Mouse (Mus musculus) lung, postnatal 25 days (tissue): ENCODE data around the gene 9930021J03Rik.

Source experiments
- DNase-seq: peaks from one replicate; pipeline ENCODE4 v3.0.0; 2022; ENCODE audit warnings: low spot score

9930021J03Rik gene

DNA sequence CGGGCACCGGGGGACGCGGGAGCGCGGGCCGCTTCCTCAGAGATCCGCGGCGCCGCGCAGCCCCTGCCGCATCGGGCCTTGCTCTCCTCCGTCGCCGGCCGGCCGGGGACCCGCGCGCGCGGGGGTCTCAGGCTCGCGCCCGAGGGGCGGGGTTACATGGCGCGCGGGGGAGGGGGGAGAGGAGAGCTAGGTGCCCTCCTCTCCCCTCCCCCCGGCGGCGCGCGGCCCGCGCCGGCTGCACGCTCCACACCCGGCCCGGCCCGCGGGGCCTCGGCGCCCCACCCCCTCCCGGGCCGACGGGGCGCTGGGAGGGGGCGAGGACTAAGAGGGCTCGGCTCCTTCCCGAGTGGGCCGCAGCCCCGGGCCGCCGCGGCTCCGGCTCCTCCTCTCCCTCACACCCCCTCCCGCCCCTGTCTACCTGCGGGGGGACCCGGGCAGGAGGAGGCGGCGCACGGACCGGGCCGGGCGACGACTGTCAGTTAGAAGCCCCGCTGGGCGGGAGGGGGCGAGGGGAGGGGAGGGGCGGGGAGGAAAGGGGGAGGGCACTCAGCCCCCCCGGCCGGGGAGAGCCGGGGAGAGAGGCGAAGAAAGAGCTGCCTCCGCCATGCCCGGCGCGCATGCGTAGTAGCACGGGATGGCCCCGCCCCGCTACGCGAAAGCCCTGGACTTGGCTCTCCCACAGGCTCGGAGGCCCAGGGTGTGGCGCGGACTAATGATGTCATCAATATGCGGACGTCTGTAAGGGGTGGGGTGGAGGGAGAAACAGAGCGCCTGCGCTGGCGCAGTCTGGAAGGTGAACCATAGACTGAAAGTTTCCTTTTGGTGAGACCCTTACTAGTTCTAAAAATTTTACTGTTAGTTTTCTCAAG lies at the start of gene 9930021J03Rik:
Gene 9930021J03Rik (minus strand): TSS at position 73 of the 869 bp plus-strand sequence.
- peak; percentile 99 for DNase-seq

DNA sequence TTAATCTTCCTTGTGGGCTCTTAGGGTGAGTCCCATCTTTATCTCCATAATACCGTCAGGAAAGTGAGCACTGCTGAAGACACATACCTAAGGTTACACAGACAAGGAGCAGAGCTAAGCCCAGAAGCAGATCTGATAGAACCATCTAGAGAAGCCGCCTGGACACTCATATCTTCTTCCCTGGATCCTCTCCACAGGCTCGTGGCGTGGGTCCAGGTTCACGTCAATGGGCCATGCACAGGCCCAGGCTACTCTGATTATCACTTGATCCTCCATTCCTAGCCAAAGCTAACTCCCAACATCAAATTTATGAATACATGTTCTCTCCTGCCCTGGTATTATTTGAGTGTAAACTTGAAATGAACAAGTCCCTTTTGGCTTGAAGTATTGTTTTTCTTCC lies 47.9 kb upstream of the 9930021J03Rik start:
- DNase-seq: no peak

DNA sequence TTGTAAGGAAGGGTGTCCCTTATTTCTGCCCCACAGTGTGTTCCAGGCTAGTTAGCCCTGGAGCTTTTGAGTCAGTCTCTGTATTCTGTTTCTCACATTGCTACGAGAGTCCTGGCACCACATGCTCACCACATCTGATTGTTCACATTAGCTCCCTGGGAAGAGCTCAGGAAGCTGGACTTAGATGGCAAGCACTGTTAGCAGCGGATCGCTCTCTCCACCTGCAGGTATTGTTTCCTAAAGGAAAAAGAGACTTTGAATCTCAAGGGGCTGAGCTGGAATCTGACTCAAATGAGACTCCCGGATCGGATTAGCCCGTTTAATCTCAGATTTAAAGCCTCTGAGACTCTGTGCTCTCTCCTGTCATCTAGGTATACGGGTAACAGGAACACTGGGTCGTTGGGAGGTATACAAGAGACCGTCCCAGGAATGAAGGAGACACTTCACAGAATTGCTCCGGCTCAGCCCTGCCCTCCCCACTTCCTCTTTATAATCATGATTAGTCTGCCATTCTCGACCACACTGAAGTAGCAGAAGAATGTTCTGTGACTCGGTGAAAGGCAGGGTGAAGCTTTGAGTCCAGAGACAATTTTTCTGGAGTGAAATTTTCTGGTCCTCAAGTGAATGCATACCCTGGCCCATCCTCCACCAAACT lies 45.4 kb upstream of the 9930021J03Rik start:
- DNase-seq: no peak

DNA sequence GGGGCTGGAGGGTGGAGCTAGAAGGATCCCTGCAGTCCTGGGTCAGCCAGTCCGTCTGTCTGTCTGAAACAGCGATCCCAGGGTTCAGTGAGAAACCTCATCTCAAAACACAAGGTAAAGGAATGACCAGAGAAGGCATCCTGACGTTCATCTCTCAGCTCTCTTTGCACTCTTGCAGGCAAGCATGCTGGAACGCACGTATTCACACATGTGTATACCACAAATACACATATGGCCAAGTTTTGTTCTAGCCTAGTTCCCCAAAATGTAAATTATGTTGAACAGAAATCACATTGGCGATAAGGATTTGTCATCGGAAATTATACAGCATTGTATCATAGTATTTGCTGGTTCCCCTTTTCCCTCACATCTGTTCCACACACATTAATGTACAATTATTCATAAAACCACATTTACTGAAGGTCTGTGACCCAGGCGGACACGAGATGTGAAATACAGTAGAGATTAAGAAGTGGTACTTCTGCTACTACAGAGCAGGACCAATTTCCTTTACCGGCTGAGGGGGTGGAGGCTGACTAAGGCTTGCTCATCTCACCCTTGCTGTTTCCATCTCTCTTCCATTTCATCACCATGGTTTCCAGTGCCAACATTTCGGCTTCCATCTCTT lies 44.2 kb upstream of the 9930021J03Rik start:
- DNase-seq: no peak

DNA sequence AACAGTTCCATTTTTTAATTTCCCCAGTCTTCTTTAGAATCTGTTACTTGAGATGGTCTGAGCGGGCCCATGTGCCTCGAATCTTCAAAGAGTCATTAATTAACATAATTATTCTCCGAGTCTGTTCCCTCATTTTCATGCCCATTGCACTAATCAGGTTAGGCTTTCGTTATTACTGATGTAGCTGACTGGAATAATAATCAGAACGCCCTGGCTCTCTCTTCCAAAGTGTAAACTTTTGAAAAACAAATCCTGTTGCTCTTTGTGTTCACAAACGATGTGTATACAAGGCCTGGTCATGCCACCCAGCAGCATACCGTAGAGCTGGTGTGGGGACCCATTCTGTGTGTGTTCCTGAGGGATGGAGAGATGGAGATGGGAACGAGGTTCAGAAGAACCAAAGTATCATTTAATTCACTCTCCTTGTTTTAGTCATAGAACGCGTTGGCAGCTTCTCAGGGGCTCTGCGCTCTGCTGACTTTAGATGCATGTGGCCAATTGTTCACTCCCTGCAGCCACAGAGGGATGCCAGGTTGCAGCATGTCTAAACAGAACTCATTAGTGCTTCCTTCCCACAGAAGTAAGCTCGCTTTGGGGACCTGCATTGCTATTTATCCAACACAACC lies 38.4 kb upstream of the 9930021J03Rik start:
- no peak for DNase-seq

DNA sequence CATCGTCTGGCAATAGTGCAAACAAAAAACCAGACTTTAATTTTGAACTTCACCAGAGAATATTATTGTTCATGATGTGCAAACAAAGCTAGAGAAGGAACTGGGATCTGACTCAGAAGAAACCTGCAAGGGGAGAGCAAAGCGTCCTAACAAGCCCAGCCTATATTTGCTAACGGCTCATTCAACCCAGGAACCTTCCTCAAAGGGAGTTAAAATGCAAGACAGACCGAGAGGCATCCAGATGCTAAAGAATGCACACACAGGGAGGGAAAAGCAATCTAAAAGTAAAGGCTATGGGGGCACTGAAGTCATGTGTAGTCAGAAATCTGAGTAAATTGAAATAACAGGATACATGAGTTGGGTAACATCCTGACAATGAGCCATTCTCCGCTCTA lies 37.8 kb upstream of the 9930021J03Rik start:
- no peak for DNase-seq

DNA sequence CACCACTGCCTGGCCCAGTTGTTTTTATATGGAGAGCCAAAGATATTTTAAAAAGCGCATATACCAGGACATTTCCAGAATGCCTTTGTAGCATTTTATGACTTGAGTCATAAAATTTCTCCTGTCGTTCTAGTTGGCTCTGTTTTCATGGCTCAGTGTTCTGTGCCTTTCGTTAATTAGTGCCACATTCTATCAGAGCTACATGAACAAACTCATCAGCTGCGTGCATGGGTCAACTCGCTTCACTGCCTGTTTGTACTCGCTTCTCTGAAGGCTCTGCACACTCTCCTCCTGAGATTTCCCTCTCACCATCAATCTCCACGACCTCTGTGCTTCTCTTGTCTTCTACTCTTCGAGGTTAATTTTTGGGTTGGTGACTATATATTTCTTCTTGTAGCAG lies 37.2 kb upstream of the 9930021J03Rik start:
- DNase-seq: no peak

DNA sequence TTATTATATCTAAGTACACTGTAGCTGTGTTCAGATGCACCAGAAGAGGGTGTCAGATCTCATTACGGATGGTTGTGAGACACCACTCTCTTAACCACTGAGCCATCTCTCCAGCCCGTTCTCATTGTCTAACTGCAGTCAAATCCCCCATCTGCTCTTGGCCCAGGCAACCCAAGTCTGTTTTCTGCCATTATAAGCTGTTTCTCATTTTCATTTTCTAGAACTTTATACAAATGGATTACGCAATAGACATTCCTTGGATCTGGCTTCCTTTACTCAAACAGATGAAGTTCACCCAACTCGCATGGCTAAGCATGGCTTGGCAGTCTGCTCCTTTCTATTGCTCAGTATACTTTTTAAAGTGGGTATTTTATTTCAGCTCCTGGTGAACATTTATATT lies 34.9 kb upstream of the 9930021J03Rik start:
- peak; percentile 29 for DNase-seq

DNA sequence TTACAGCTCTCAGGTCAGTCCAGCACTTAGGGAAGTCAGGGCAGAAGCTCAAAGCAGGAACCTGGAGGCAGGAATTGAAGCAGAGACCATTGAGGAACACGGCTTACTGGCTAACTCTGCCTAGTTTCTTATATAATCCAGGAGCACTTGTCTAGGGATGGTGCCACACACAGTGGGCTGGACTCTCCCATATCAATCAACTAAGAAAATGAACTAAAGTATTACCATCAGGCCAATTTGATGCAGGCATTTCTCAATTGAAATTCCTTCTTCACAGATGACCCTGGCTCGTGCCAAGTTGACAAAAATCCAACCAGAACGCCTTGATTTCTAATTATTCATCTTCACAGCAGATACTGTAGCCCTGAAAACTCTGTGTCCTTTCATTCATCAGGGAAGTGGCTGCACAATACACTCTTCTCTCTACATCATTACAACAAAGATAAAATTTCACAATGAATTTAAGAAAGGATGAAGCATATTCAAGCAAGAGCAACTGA lies 32.9 kb upstream of the 9930021J03Rik start:
- peak; percentile 12 for DNase-seq

DNA sequence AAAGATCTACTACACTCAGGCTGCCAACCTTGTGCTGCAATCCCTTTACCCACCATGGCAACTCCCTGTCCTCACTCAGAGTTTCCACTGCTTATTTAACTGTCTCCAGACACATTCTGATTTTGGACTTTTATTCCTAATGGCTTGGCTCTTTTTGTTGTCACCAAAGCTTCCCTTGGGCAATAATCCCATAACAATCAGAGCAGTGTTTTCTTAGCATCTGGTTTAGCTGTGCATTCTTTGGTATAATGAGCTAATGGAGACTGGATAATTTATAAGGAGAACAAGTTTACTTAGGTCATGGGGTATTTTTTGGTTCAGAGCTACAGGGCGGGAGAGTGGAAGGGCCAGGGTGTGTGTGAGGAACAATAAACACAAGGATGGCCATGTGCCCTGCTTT lies 32.4 kb upstream of the 9930021J03Rik start:
- no peak for DNase-seq

DNA sequence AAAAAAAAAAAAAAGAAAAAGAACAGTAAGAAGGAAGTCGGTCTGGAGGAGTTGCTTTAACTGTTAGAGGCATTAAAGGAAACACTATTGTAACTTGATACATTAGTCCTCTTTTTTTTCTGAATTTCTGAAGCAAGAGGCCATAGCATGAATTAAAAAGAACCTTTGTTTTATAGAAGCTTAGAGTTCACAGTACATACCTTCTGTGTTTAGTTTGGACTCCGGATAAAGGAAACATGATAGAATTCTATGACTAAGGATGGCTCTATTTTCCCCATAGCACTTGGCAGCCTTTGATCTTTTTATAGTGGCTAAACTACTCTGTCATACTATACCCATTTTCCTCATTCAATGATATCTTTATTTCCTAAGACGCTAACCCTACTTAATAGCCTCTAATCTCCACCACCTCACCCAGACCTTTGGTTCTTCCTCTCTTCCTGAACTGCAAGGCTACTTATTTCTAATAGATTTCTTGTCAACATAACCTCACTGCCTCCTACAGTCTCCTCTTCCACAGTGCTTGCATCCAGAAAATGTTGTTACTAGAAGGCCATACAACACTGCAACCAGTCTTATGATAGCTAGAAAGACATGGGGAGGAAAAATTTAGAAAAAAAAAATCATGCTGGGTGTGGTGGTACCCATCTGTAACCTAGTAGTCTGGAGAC lies 29.7 kb upstream of the 9930021J03Rik start:
- DNase-seq: no peak

DNA sequence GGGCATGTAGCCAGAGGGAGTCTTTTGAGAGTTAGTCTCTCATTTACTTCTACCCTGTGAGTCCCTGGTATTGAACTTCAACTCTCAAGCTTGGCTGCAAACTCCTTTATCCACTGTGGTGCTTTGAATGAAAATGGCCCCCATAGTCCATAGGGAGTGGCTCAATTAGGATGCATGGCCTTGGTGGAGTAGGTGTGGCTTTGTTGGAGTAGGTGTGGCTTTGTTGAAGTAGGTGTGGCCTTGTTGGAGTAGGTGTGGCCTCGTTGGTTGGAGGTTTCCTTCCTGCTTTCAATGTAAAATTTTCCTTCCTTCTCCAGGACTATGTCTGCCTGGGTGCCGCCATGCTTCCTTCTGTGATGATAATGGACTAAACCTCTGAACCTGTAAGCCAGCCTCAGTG lies 25.1 kb upstream of the 9930021J03Rik start:
- no peak for DNase-seq

DNA sequence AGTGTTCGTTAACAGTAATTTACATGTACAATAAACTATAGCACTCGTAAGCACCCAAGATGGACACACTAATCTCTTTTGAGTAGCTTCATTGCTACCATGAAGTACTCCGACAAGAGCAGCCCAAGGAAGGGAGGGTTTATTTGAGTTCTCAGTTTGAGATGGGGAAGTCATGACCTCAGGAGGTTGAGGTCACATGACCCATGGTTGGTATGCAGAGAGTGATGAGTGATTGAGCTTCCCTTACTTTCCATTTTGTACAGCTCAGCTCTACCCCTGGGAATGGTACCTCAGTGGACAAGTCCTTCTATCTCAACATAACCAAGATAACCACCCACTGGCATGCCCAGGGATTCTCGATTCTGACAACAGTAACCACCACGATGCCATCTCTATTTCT lies 22.8 kb upstream of the 9930021J03Rik start:
- no peak for DNase-seq

DNA sequence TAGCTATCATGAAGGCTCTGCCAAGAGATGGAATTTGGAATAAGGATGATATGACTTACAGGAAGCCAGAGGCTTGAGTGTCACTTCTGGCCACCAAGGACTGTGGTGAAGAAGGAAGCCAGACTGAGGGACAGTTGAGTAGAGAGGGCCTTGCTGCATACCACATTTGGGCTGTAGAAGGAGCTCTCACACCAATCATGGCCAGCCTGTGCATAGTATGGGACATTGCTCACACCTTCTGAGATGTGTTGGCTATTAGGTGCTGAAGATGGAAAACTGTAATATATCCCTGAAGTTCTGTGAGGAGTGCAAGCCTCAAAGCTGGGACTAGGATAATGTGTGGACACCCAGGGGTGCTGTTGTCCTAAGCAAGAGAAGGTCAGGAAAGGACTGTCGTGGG lies 20.9 kb upstream of the 9930021J03Rik start:
- DNase-seq: peak; percentile 51

DNA sequence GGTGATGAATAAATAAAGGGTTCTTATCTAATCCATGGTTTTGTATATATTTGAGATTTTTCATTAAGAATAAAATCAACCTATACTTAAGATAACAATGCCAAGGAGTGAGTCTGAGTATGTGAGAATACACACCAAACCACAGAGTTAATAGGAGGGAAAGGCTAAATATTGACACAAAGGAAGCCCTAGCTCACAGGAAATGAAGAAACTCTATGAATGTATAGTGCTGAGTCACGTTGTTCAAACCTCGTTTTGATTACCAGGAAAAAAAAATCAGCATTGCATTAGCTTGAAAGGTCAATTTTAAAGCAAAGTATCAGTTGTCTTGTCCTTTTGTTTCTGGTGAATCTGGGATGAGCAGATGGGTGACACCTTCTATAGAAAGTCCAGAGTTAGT lies 19.2 kb upstream of the 9930021J03Rik start:
- DNase-seq: no peak

DNA sequence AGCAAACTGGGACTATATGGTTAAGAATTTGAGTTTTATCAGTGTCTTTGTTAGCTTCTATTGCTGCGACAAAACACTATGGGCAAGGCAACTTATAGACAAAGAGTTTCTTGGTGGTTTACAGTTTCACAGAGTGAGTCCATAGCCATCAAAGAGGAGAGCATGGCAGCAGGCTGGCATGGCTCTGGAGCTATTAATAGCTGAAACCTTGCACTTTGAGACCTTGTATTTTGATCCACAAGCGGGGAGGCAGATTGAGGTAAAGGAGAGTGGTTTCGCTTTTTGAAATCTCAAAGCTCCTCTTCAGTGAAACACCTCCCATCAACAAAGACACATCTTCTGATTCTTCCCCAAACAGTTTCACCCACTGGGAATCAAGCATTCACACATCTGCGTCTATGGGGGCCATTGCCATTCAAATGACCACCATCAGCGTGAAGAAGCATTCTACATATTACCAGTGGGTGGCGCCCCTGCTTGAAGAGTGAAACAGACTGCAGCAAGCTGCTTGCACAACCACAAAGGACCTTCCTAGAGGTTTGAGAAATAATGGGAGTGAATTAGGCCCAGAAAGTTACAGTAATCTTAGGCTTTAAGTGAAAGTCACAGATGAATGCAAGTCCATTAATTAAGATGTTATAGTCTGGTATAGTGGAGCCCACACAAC lies 18.4 kb upstream of the 9930021J03Rik start:
- peak; percentile 60 for DNase-seq

DNA sequence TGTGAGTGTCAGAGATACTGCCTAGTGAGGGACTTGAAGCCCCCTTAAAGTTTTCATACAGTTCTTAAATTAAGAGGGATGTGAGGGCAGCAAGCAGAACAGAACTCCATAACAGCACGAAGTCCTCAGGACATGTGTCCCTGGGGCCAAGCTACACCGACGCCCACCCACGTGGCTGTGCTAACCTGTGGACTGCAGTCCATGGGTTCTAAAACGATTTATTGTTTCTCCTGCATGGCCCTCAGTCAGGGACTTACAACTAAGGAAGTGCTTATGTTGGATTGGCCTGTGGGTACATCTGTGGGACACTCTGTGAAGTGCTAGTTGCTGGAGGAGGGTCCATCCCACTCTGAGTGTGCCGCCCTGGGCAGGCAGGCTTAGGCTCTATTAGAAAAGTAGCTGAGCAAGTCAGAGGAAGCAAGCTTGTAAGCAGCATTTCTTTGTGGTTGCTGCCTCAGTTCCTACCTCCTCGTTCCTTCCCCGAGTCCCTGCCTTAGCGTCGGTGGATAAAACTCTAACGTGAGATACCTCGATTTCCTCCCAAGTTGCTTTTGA lies 17.7 kb upstream of the 9930021J03Rik start:
- no peak for DNase-seq

DNA sequence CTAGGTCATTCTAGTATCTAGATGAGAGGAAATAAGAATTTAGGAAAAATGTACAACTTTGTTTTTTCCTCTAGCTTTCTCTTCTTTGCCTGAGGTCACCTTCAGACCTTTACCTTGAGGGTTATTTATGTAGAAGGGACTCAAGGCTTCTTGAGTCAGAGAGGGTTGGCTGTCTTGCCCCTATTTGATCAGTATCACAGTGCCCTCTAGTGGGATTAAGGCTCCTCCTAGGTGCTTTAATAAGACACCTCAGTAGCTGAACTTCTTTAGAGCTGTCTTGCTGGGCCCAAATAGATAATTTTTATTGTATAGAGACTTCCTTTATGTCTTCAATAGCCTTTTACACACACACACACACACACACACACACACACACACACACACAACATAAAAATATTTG lies 15.2 kb upstream of the 9930021J03Rik start:
- DNase-seq: peak; percentile 76

DNA sequence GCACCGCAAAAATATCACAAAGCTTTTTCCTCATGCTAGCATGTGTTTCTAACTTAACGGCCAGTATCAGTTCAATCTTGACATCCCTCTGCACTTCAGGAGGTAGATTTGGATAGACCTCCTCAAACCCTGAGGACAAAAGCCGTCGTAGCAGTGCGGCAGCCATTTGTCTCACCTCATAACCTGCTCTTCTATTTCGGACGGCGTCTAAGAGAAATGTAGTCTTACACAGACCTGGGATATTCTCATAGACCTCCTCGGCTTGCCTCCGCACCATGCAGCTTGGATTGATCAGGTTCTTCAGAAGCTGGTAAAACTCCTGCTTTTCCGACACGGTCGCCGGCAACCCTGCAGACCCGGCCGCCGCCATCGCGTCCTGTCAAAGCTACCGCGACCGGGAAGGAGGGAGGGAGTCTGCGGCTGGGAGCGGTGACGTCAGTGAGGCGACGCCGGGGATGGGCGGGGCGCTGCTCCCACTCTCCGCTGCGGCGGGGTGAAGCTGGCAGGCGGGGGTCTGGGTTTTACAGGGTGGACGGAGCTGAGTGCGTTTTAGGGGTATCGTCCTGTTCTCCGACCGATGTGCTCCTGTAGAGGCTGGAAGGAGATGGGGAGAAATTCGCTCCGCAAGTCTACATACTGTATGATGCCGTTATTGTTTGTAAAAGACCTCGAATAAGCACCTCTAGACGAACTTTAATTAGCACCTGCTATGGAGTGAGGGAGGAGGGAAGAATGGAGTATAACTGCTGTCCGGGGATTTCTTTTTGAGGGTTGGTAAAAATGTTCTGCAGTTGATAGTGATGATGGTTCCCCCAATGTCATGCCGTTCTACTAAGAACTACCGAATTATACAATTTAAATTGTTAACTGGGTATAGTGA lies 7.0 kb upstream of the 9930021J03Rik start, which contains the start of gene Ranbp6:
Gene Ranbp6 (minus strand): TSS at position 394 of the 880 bp plus-strand sequence.
- peak; percentile 91 for DNase-seq

DNA sequence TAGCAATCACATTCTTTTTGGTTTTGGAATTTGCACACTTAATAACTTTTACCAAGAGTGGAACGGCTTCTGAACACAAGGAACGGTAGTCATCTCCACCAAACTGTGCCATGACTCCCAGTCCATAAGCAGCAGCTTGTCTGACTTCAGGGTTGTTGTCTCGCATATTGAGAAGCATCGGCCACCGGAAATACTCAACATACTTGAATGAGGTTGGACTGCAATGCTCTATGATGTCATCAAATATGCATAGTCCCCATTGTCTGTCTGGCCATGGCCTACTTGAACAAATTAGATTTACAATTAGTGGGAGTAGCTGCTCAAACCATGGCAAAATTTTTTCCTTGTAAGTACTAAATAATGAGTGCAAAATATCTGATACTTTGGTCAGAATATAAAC lies 4.2 kb upstream of the 9930021J03Rik start:
- DNase-seq: no peak
